Mouse (Mus musculus) c-Kit-positive CD71-positive TER-119-positive erythroid progenitor cells, embryonic 14.5 days (primary cell): ENCODE measurements around the gene Rhoh.

Experiments
- DNase-seq: peaks from one replicate; pipeline ENCODE4 v3.0.0-alpha.2; 2013; ENCODE audit warnings: low spot score

The Rhoh gene

GRCm38 (mm10) chr5:65860281-65861000, 572 bp upstream of the Rhoh start:
- DNase-seq, result no peak

GRCm38 (mm10) chr5:65862217-65862927, 1.4 kb downstream of the Rhoh start:
- no peak for DNase-seq

GRCm38 (mm10) chr5:65863349-65863749, 2.3 kb downstream of the Rhoh start:
- DNase-seq, result peak; percentile 27

DNA sequence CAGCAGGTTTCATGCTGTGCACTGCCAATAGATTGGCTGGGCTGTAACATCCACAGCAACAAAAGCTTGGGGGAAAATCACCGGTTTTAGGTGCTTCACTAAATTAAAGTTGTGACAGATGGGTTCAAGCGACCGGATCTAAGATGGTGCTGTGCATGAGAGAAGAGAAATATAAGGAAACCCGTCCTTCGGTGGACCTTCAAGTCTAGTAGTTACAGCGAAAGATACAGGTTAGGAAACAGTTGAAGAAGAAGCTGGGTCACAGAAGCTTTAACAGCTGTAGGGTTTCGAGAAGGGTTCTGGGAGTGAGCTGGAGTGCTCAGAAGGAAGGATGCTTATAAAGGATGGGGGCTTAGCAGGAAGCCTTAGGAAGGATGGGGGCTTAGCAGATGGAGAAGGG, 3.5 kb downstream of the Rhoh start:
- DNase-seq, result no peak

GRCm38 (mm10) chr5:65864946-65865345, 3.9 kb downstream of the Rhoh start:
- no peak for DNase-seq

GRCm38 (mm10) chr5:65866591-65866990, 5.6 kb downstream of the Rhoh start:
- no peak for DNase-seq

- no peak for DNase-seq
Measured at GRCm38 (mm10) chr5:65867380-65868116, 6.5 kb downstream of the Rhoh start.

GRCm38 (mm10) chr5:65868419-65868818, 7.4 kb downstream of the Rhoh start:
- no peak for DNase-seq

GRCm38 (mm10) chr5:65869660-65870059, 8.6 kb downstream of the Rhoh start:
- DNase-seq, result no peak

- DNase-seq, result no peak
Measured at GRCm38 (mm10) chr5:65871276-65871875, 10.4 kb downstream of the Rhoh start.

- no peak for DNase-seq
Measured at GRCm38 (mm10) chr5:65873212-65873611, 12.2 kb downstream of the Rhoh start.

DNA sequence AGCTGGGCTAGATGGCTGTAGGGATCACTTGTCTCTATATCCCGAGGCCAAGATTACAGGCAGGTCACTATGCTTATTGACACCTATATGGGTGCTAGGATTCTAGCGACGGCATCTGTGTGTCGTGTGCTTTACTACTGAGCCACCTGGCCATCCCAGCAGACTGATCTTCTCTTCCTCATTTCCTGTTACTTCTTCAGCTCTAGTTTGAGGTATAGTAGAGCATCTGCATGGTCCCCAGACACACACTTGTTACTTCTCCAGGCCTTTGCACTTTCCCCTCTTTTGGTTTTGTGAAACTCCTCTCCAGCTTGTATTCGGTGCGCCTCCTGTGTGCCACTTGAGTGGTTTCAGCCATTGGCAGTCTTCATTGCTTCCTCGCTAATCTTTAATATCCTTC, 14.3 kb downstream of the Rhoh start:
- no peak for DNase-seq

GRCm38 (mm10) chr5:65878367-65878766, 17.4 kb downstream of the Rhoh start:
- DNase-seq, result no peak

- no peak for DNase-seq
Measured at GRCm38 (mm10) chr5:65881254-65881653, 20.2 kb downstream of the Rhoh start.

GRCm38 (mm10) chr5:65882476-65883205, 21.6 kb downstream of the Rhoh start:
- no peak for DNase-seq

DNA sequence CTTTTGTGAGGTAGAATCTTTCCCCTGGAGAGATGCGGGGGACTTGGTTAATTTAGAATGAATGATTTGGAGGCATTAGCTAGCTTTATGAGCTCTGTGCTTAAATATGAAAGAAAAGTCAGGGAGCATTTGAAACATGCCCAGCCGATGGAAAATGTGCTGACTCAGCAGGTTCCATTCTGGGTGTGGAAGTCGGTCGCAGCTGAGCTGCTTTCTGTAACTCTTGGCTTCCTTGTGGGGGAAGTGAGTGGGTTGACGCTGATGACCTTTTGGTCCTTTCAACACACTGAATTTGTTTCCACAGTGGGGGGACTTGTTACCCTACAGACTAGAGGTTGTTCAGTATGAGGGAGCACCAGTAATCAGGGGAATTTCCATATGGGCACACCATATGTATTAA, 22.3 kb downstream of the Rhoh start:
- DNase-seq, result no peak

- no peak for DNase-seq
Measured at GRCm38 (mm10) chr5:65885699-65886443, 24.9 kb downstream of the Rhoh start.

- DNase-seq, result no peak
Measured at GRCm38 (mm10) chr5:65888102-65888501, 27.1 kb downstream of the Rhoh start.

- no peak for DNase-seq
Measured at GRCm38 (mm10) chr5:65888998-65889397, 28.0 kb downstream of the Rhoh start.

DNA sequence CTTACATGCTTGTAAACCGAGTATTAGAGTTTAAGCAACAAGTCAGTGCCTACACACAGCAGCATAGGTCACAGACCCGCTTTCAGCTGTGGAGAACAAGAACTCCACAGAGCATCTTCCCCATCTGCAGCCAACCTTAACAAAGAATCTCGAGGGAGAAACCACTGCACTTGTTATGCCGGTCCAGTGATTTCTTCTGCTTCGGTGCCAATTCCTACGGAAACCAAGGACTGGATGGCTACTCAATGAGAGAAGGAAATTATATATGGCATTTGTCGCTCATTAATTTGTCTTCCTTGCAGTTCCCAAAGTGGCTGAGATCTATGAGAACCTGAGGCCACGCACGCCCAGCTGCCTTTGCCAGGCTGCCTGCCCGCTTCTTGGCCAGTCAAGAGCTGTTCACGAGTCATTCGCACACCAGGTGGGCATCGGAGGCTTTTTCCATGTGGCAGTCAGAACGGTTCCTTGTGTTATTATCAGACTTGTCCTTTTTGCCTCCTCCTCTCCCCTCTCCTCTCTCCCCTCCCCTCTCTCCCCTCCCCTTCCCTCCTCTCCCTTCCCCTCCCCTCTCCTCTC, 30.3 kb downstream of the Rhoh start:
- no peak for DNase-seq
